16 mouse cellular contexts compared by ENCODE assay signal in genomic region chr9:63089141-63089540, GRCm38 (mm10). TPM values are rescaled to one million over a fixed set of nuclear protein-coding genes. Genes with fewer than 3 reads are reported as not detected.
"Had no signal": no experiment of that assay in that cellular context is flagged by ENCODE, and none has a peak within 500 bp of the region (broad histone marks: within the 10 kb centered on the region; RNA-seq: fewer than 3 reads in every experiment).

No protein-coding gene starts in this region.

- ATAC-seq: liver, embryonic 12.5 days; midbrain, embryonic 16.5 days had no signal

- H3K36me3 ChIP-seq: limb, embryonic 15.5 days; liver, embryonic 12.5 days; midbrain, embryonic 12.5 days; stomach, embryonic 15.5 days had no signal

- H3K27me3 ChIP-seq: limb, embryonic 15.5 days; midbrain, embryonic 12.5 days; stomach, embryonic 15.5 days had no signal

- H3K4me3 ChIP-seq: left cerebral cortex, adult 2 months; limb, embryonic 15.5 days; liver, embryonic 12.5 days; megakaryocyte, embryonic 14.5 days; midbrain, embryonic 12.5 days; stomach, embryonic 15.5 days had no signal

- H3K9ac ChIP-seq: limb, embryonic 15.5 days; liver, embryonic 12.5 days; lung, embryonic 14.5 days; midbrain, embryonic 12.5 days; stomach, embryonic 15.5 days had no signal

- H3K27ac ChIP-seq: left cerebral cortex, adult 2 months; liver, embryonic 12.5 days; macrophage; midbrain, embryonic 12.5 days; stomach, embryonic 15.5 days had no signal

- DNase-seq: kidney, adult 11 months; kidney, postnatal 25 days; lung, embryonic 14.5 days; lung, postnatal 10 days; right cerebral cortex, postnatal 14 days had no signal

- H3K9me3 ChIP-seq: limb, embryonic 15.5 days; liver, embryonic 12.5 days; megakaryocyte, embryonic 14.5 days; midbrain, embryonic 12.5 days; stomach, embryonic 15.5 days had no signal

- H3K4me2 ChIP-seq: limb, embryonic 15.5 days; liver, embryonic 12.5 days; lung, embryonic 14.5 days; midbrain, embryonic 12.5 days; stomach, embryonic 15.5 days had no signal

RNA-seq across cellular contexts. Expression of gene Skor1, which starts 59.6 kb away (rescaled TPM):
- polyA plus RNA-seq: intestine, embryonic 14.5 days; kidney, embryonic 16.5 days; liver, embryonic 12.5 days; liver, embryonic 16.5 days; lung, embryonic 14.5 days; stomach, embryonic 15.5 days had no signal
